In the genomic region with DNA sequence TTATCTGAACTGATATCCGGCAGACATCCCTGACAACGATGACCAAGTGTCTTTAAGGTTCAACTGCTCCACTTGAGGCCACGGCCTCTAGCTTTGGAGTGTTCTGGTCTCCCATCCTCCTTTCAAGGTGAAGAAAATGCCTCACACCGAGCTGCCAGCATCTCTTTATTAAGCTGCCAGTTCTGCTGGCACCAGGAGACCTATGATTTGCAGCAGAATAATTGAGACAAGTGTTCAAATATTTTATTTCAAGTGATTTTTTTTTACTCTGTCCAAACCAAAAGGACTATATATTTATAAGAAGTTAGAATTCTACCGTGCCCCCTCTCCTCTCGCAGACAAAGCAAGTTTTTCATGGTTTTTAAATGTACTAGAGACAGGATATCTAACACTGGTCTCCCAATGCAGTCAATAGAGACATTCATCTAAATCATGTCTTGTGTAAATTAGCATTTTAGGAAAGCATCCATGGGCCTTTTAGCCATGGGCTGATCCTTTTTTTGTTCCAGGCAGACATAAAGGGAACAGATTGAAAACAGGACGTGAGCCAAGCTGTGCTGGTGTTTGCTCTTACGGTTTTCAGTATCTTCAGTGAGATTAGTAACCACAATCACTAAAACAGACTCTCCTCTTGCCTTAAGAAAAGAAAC, we compare ENCODE assay signal across 14 mouse cellular contexts.
DNase-seq lines count a peak whose midpoint lies in the region; ATAC-seq and TF ChIP-seq lines count a peak whose summit lies in the region.
"Had no signal": no experiment of that assay in that cellular context is flagged by ENCODE, and none has a peak within 500 bp of the region (broad histone marks: within the 10 kb centered on the region; RNA-seq: fewer than 3 reads in every experiment).

No protein-coding gene starts in this region.

- DNase-seq in brain, embryonic 14.5 days (ENCODE audit: low read depth): peak; percentile 93
- no peak for DNase-seq in heart, postnatal 25 days (ENCODE audit: low spot score)
- DNase-seq in thymus, postnatal 36 days: no peak
- DNase-seq: adrenal gland, postnatal 36 days; kidney, postnatal 10 days; lung, adult 18-20 months; lung, postnatal 4 days; thymus, adult 18-20 months had no signal

- peaks cover 24% of the 10 kb centered on the region for H3K4me1 ChIP-seq in forebrain, embryonic 13.5 days
- peaks cover 9% of the 10 kb centered on the region for H3K4me1 ChIP-seq in hindbrain, embryonic 16.5 days (ENCODE audit: control insufficient read depth, insufficient read depth, low read depth, low read length)
- peaks cover 22% of the 10 kb centered on the region for H3K4me1 ChIP-seq in neural tube, embryonic 13.5 days (replicated peaks)
- H3K4me1 ChIP-seq in kidney, embryonic 16.5 days (ENCODE audit: insufficient read depth, low read length): no peaks in the 10 kb centered on the region
- H3K4me1 ChIP-seq: intestine, embryonic 15.5 days had no signal

- no peak for TF ChIP-seq POLR2A in brain, embryonic 14.5 days (IDR thresholded peaks at IDR 0.05; ENCODE audit: borderline replicate concordance, extremely low read depth, insufficient read depth, insufficient read length, poor library complexity, severe bottlenecking)

- peak; percentile 82 for ATAC-seq in forebrain, embryonic 13.5 days
- peak; percentile 72 for ATAC-seq in hindbrain, embryonic 16.5 days
- ATAC-seq in neural tube, embryonic 13.5 days (ENCODE audit: low read depth): peak; percentile 65
- no peak for ATAC-seq in kidney, embryonic 16.5 days (ENCODE audit: low FRiP score, low TSS enrichment)
- ATAC-seq: CD4-positive, CD25-positive, alpha-beta regulatory T cell, adult 4 months; intestine, embryonic 15.5 days had no signal

- H3K9me3 ChIP-seq in forebrain, embryonic 13.5 days (replicated peaks): no peaks in the 10 kb centered on the region
- no peaks in the 10 kb centered on the region for H3K9me3 ChIP-seq in hindbrain, embryonic 16.5 days (ENCODE audit: control insufficient read depth, low read length)
- no peaks in the 10 kb centered on the region for H3K9me3 ChIP-seq in neural tube, embryonic 13.5 days
- no peaks in the 10 kb centered on the region for H3K9me3 ChIP-seq in kidney, embryonic 16.5 days (ENCODE audit: low read length)
- H3K9me3 ChIP-seq: intestine, embryonic 15.5 days had no signal

- H3K4me2 ChIP-seq in forebrain, embryonic 13.5 days: peak overlapping the region; percentile 19; the same call in 1 of the 2 replicates
- no peak overlapping the region for H3K4me2 ChIP-seq in hindbrain, embryonic 16.5 days (ENCODE audit: low read length)
- peak overlapping the region; percentile 26; the same call in 1 of the 2 replicates for H3K4me2 ChIP-seq in neural tube, embryonic 13.5 days
- no peak overlapping the region for H3K4me2 ChIP-seq in kidney, embryonic 16.5 days (replicated peaks; ENCODE audit: low read depth, low read length)
- H3K4me2 ChIP-seq: intestine, embryonic 15.5 days had no signal

- H3K27me3 ChIP-seq in forebrain, embryonic 13.5 days: no peaks in the 10 kb centered on the region
- no peaks in the 10 kb centered on the region for H3K27me3 ChIP-seq in hindbrain, embryonic 16.5 days (replicated peaks; ENCODE audit: control insufficient read depth, insufficient read depth, low read length)
- no peaks in the 10 kb centered on the region for H3K27me3 ChIP-seq in neural tube, embryonic 13.5 days
- no peaks in the 10 kb centered on the region for H3K27me3 ChIP-seq in kidney, embryonic 16.5 days (ENCODE audit: insufficient read depth, low read length)
- H3K27me3 ChIP-seq: intestine, embryonic 15.5 days had no signal

- 8% methylated on average over 8 of the region's 8 CpGs for WGBS in forebrain, embryonic 13.5 days
- 19% methylated on average over 8 of the region's 8 CpGs for WGBS in hindbrain, embryonic 16.5 days
- WGBS in neural tube, embryonic 13.5 days: 17% methylated on average over 8 of the region's 8 CpGs
- 67% methylated on average over 8 of the region's 8 CpGs for WGBS in kidney, embryonic 16.5 days

- no peak for TF ChIP-seq CTCF in brain, embryonic 14.5 days (IDR thresholded peaks at IDR 0.05; ENCODE audit: borderline replicate concordance, extremely low read depth, insufficient read depth, insufficient read length)

- H3K4me3 ChIP-seq in forebrain, embryonic 13.5 days: no peak overlapping the region
- no peak overlapping the region for H3K4me3 ChIP-seq in hindbrain, embryonic 16.5 days (ENCODE audit: low read length)
- no peak overlapping the region for H3K4me3 ChIP-seq in neural tube, embryonic 13.5 days
- H3K4me3 ChIP-seq in kidney, embryonic 16.5 days (ENCODE audit: low read length): no peak overlapping the region
- H3K4me3 ChIP-seq: intestine, embryonic 15.5 days had no signal

- peak overlapping the region; percentile 20 for H3K27ac ChIP-seq in forebrain, embryonic 13.5 days
- no peak overlapping the region for H3K27ac ChIP-seq in hindbrain, embryonic 16.5 days (ENCODE audit: low read depth, low read length)
- H3K27ac ChIP-seq in neural tube, embryonic 13.5 days (replicated peaks): 0 out of 2 replicates have a peak overlapping the region, but pooled peaks have one; percentile 13
- no peak overlapping the region for H3K27ac ChIP-seq in kidney, embryonic 16.5 days (ENCODE audit: low read length)
- H3K27ac ChIP-seq: intestine, embryonic 15.5 days had no signal

- intact Hi-C loops in heart, postnatal 25 days (cut with DNase I): no loop called here

- H3K36me3 ChIP-seq in forebrain, embryonic 13.5 days (ENCODE audit: poor library complexity, severe bottlenecking): no peaks in the 10 kb centered on the region
- H3K36me3 ChIP-seq in hindbrain, embryonic 16.5 days (ENCODE audit: control insufficient read depth, insufficient read depth, low read length): no peaks in the 10 kb centered on the region
- no peaks in the 10 kb centered on the region for H3K36me3 ChIP-seq in neural tube, embryonic 13.5 days
- no peaks in the 10 kb centered on the region for H3K36me3 ChIP-seq in kidney, embryonic 16.5 days (ENCODE audit: insufficient read depth, low read length)
- H3K36me3 ChIP-seq: intestine, embryonic 15.5 days had no signal

- H3K9ac ChIP-seq in forebrain, embryonic 13.5 days: no peak overlapping the region
- no peak overlapping the region for H3K9ac ChIP-seq in hindbrain, embryonic 16.5 days (ENCODE audit: low read depth, low read length)
- no peak overlapping the region for H3K9ac ChIP-seq in neural tube, embryonic 13.5 days
- no peak overlapping the region for H3K9ac ChIP-seq in kidney, embryonic 16.5 days (replicated peaks; ENCODE audit: low read length)
- H3K9ac ChIP-seq: intestine, embryonic 15.5 days had no signal

Comparison
In these comparisons a context has a peak if more than half of its experiments do, and no peak if none do; other contexts are left out.
1. H3K27ac ChIP-seq: peak in forebrain, embryonic 13.5 days (single experiment) and neural tube, embryonic 13.5 days (single experiment); none in hindbrain, embryonic 16.5 days (single experiment) and kidney, embryonic 16.5 days (single experiment).
2. H3K4me2 ChIP-seq: peak in forebrain, embryonic 13.5 days (single experiment) and neural tube, embryonic 13.5 days (single experiment); none in hindbrain, embryonic 16.5 days (single experiment) and kidney, embryonic 16.5 days (single experiment).